Mouse (Mus musculus) MEL (cell line): ENCODE data around the gene Rps26.

Experiments
- CTCF ChIP-seq, 3 experiments: IDR thresholded peaks in 2 of 3; conservative IDR thresholded peaks in 1 of 3; 2 replicates each; pipeline ENCODE4 v1.5.1; 2011 to 2012; ENCODE audit warnings: low read length in 3 of 3, low read depth in 2 of 3, mild to moderate bottlenecking in 2 of 3, improper control_type of control experiment in 1 of 3, inconsistent platforms in 1 of 3, mixed read lengths in 1 of 3, moderate library complexity in 1 of 3; ENCODE audit not compliant: control insufficient read depth in 1 of 3, insufficient read depth in 1 of 3, poor library complexity in 1 of 3, severe bottlenecking in 1 of 3
- GATA1 ChIP-seq: IDR thresholded peaks from 2 replicates; pipeline ENCODE4 v1.6.1; 2011; ENCODE audit warnings: low read depth, low read length, improper control_type of control experiment
- MAX ChIP-seq: IDR thresholded peaks from 2 replicates; pipeline ENCODE4 v1.6.1; 2011; ENCODE audit warnings: low read length, improper control_type of control experiment
- MXI1 ChIP-seq: IDR thresholded peaks from 2 replicates; pipeline ENCODE4 v1.6.1; 2011; ENCODE audit warnings: mild to moderate bottlenecking, low read depth, low read length, improper control_type of control experiment
- USF1 ChIP-seq: IDR thresholded peaks from 2 replicates; pipeline ENCODE4 v1.6.1; 2014; ENCODE audit warnings: low read depth, mild to moderate bottlenecking, inconsistent platforms, low read length, improper control_type of control experiment, moderate library complexity

DNA sequence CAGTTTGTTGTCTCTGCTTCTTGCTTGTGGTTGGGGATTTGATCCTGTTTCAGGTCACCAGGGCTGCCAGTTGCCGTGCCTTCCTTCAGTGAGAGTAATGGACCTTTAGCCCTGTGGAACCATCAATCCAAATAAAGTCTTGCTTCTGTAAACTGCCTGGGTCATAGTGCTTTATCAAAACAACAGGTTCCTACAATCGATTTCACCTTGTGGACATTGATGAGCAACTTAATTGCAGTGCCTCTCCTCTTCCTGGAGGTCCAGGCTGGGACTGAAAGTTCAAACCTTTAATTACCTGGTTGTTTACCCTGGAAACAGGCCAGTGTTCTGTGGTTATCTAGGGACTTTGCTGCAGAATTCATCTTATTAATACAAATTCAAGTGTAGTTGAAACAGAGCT, 28.1 kb downstream of the Rps26 start:
- TF ChIP-seq CTCF (IDR thresholded peaks at IDR 0.05 in 2 of 3, conservative IDR thresholded peaks at IDR 0.05 in 1 of 3; ENCODE audit: control insufficient read depth in 1 of 3, insufficient read depth in 1 of 3, low read depth in 2 of 3, low read length in 3 of 3, poor library complexity in 1 of 3, severe bottlenecking in 1 of 3) (no peak), GATA1 (no peak), MAX (no peak), USF1 (no peak), MXI1 (no peak)
